Mouse (Mus musculus): ENCODE measurements at regions not wholly inside any gene's neighbourhood (a gene's known extent, or its start where the extent isn't known, plus 50 kb on each side); places are given as distances from the start of the nearest gene placed in this dataset.

DNA sequence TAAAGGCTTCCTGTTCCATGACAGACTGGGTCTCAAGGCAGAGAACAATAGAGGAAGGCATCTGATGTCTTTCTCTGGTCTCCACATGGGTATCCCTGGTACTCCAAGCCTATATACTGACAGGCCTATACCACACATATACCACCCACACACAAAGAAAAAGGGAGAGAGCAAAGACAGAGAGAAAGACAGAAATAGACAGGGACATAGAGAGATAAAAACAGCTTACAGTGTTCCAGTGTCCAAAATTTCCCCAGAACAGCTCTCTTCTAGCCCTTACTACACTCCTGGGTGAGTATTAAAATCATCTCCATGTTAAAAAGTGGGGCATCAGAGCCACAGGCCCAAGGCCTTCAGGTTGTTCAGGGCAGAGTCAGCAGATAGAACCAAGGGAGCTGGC is 204.2 kb downstream of the Cbln1 start:
- Histone ChIP-seq H3K9me3 (replicated peaks; ENCODE audit: low read length) (no peaks in the 10 kb centered on the region), H3K79me2 (replicated peaks; ENCODE audit: control insufficient read depth, extremely low read depth, insufficient read depth, poor library complexity, severe bottlenecking) (no peaks in the 10 kb centered on the region), H3K4me1 (ENCODE audit: control insufficient read depth in 1 of 2, insufficient read depth in 2 of 2) (peaks cover 0 to 3% of the 10 kb centered on the region in 2 experiments; a peak in 1 of 4 replicates), H3K9ac (ENCODE audit: insufficient read depth, low read depth) (no peak overlapping the region), H3K27ac (ENCODE audit: insufficient read depth, low read depth) (no peak overlapping the region), H3K36me3 (replicated peaks in 1 of 2; ENCODE audit: control insufficient read depth in 1 of 2, insufficient read depth in 1 of 2, low read length in 1 of 2) (no peaks in the 10 kb centered on the region), H3K27me3 (replicated peaks) (peaks cover 2% of the 10 kb centered on the region), H3K4me3 (replicated peaks in 1 of 3; ENCODE audit: low read depth in 2 of 3, low read length in 2 of 3, poor library complexity in 1 of 3) (no peak overlapping the region), H3K4me2 (ENCODE audit: insufficient read depth, low read depth, poor library complexity, severe bottlenecking) (no peak overlapping the region)
- no peak for DNase-seq (ENCODE audit: extremely low read depth)
- in situ Hi-C loops (cut with MboI; ENCODE audit: low pct_ligation_motif_present, low pct_unique_long_range_greater_than_20kb, low sequenced_read_pairs) (no loop called here), dilution Hi-C loops (cut with MboI; ENCODE audit: extremely low pct_ligation_motif_present, extremely low pct_unique_long_range_greater_than_20kb, low sequenced_read_pairs) (no loop called here)
- no peak for TF ChIP-seq ZMIZ1 (IDR thresholded peaks at IDR 0.05; ENCODE audit: low read depth, low read length)

DNA sequence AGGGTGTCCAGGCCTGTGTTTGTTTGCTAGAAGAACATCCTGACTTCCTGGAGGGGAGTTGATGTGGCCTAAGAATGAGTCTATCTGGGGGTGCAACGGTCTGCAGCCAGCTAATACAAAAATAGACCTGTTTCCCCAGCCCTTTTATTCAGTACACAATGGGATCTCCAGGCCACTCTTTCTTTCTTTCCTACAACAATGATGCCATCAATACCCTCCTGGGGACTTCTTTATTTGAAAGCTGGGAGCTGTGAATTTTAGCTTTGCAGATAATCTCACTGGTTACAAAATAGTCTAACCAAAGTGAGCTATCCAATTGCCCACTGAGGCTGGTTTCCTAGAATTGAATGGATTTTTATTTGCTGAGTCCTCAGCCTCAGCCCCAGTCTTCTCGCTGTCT is 207.4 kb downstream of the Cbln1 start:
- H3K4me2 ChIP-seq (ENCODE audit: insufficient read depth, low read depth, poor library complexity, severe bottlenecking), result no peak overlapping the region
- H3K79me2 ChIP-seq (replicated peaks; ENCODE audit: control insufficient read depth, extremely low read depth, insufficient read depth, poor library complexity, severe bottlenecking), result no peaks in the 10 kb centered on the region
- TF ChIP-seq MAFK (IDR thresholded peaks at IDR 0.05; ENCODE audit: insufficient replicate concordance, low read length), result no peak
- H3K9ac ChIP-seq (ENCODE audit: insufficient read depth, low read depth), result no peak overlapping the region
- in situ Hi-C loops (cut with MboI; ENCODE audit: low pct_ligation_motif_present, low pct_unique_long_range_greater_than_20kb, low sequenced_read_pairs), result no loop called here
- DNase-seq (ENCODE audit: extremely low read depth), result no peak
- no peak overlapping the region for H3K4me3 ChIP-seq (replicated peaks in 1 of 3; ENCODE audit: low read depth in 2 of 3, low read length in 2 of 3, poor library complexity in 1 of 3)
- no peak overlapping the region for H3K27ac ChIP-seq (ENCODE audit: insufficient read depth, low read depth)
- peaks cover 0 to 3% of the 10 kb centered on the region in 2 experiments; a peak in 1 of 4 replicates for H3K4me1 ChIP-seq (ENCODE audit: control insufficient read depth in 1 of 2, insufficient read depth in 2 of 2)
- H3K9me3 ChIP-seq (replicated peaks; ENCODE audit: low read length), result no peaks in the 10 kb centered on the region
- dilution Hi-C loops (cut with MboI; ENCODE audit: extremely low pct_ligation_motif_present, extremely low pct_unique_long_range_greater_than_20kb, low sequenced_read_pairs), result no loop called here
- peaks cover 3% of the 10 kb centered on the region for H3K27me3 ChIP-seq (replicated peaks)
- no peaks in the 10 kb centered on the region for H3K36me3 ChIP-seq (replicated peaks in 1 of 2; ENCODE audit: control insufficient read depth in 1 of 2, insufficient read depth in 1 of 2, low read length in 1 of 2)

DNA sequence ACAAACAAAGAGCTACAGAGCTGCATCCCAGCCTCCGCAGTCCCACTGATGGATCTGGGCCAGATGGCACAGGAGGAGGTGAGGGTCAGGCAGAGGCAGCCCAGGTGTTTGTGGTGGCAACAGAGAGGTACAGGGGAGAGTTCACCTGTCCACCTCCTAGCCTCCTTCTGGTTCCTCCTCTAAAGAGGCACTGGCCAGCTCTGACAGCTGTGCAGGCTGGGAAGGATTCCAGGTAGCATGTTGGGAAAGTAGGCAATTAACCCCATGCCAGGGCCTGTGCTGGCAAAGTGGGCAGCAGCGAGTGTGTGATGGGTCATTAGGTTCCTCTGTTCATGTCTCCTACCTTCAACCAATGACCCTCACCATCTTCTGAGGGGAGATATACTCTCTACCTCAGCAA is 212.1 kb downstream of the Cbln1 start:
- Histone ChIP-seq H3K4me3 (replicated peaks in 1 of 3; ENCODE audit: low read depth in 2 of 3, low read length in 2 of 3, poor library complexity in 1 of 3) (no peak overlapping the region), H3K79me2 (replicated peaks; ENCODE audit: control insufficient read depth, extremely low read depth, insufficient read depth, poor library complexity, severe bottlenecking) (no peaks in the 10 kb centered on the region), H3K4me1 (ENCODE audit: control insufficient read depth in 1 of 2, insufficient read depth in 2 of 2) (peaks cover 0 to 3% of the 10 kb centered on the region in 2 experiments; a peak in 1 of 4 replicates), H3K36me3 (replicated peaks in 1 of 2; ENCODE audit: control insufficient read depth in 1 of 2, insufficient read depth in 1 of 2, low read length in 1 of 2) (no peaks in the 10 kb centered on the region), H3K9me3 (replicated peaks; ENCODE audit: low read length) (no peaks in the 10 kb centered on the region), H3K27ac (ENCODE audit: insufficient read depth, low read depth) (no peak overlapping the region), H3K4me2 (ENCODE audit: insufficient read depth, low read depth, poor library complexity, severe bottlenecking) (no peak overlapping the region), H3K9ac (ENCODE audit: insufficient read depth, low read depth) (no peak overlapping the region), H3K27me3 (replicated peaks) (peaks cover 4% of the 10 kb centered on the region)
- dilution Hi-C loops (cut with MboI; ENCODE audit: extremely low pct_ligation_motif_present, extremely low pct_unique_long_range_greater_than_20kb, low sequenced_read_pairs) (no loop called here), in situ Hi-C loops (cut with MboI; ENCODE audit: low pct_ligation_motif_present, low pct_unique_long_range_greater_than_20kb, low sequenced_read_pairs) (no loop called here)
- TF ChIP-seq CHD1 (IDR thresholded peaks at IDR 0.05; ENCODE audit: low read depth, low read length) (no peak), ETS1 (conservative IDR thresholded peaks at IDR 0.05; ENCODE audit: low read depth, low read length) (no peak)
- no peak for DNase-seq (ENCODE audit: extremely low read depth)

DNA sequence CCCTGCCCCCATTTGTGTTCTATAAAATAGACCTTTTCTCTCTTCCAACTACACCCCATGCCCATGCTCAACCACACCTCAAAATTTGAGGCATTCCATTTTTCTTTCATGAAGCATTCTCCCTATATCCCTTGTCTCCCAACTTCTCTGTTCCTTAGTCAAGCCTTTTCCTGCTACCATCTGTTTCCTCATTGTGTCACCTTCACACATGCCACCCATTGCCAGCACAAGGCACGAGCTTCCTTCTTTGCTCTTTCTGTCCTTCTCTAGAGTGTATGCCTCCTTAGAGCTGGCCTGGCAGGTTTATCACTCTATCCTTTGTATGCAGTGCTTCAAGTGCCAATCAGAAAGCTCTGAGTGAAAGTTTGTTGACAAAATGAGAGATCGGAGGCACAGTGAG is 229.7 kb downstream of the Cbln1 start:
- Histone ChIP-seq H3K4me1 (ENCODE audit: control insufficient read depth in 1 of 2, insufficient read depth in 2 of 2) (no peaks in the 10 kb centered on the region), H3K9ac (ENCODE audit: insufficient read depth, low read depth) (no peak overlapping the region), H3K27ac (ENCODE audit: insufficient read depth, low read depth) (no peak overlapping the region), H3K4me2 (ENCODE audit: insufficient read depth, low read depth, poor library complexity, severe bottlenecking) (no peak overlapping the region), H3K27me3 (replicated peaks) (no peaks in the 10 kb centered on the region), H3K79me2 (replicated peaks; ENCODE audit: control insufficient read depth, extremely low read depth, insufficient read depth, poor library complexity, severe bottlenecking) (no peaks in the 10 kb centered on the region), H3K9me3 (replicated peaks; ENCODE audit: low read length) (no peaks in the 10 kb centered on the region), H3K36me3 (replicated peaks in 1 of 2; ENCODE audit: control insufficient read depth in 1 of 2, insufficient read depth in 1 of 2, low read length in 1 of 2) (no peaks in the 10 kb centered on the region), H3K4me3 (replicated peaks in 1 of 3; ENCODE audit: low read depth in 2 of 3, low read length in 2 of 3, poor library complexity in 1 of 3) (no peak overlapping the region)
- no peak for DNase-seq (ENCODE audit: extremely low read depth)
- dilution Hi-C loops (cut with MboI; ENCODE audit: extremely low pct_ligation_motif_present, extremely low pct_unique_long_range_greater_than_20kb, low sequenced_read_pairs), result no loop called here
- in situ Hi-C loops (cut with MboI; ENCODE audit: low pct_ligation_motif_present, low pct_unique_long_range_greater_than_20kb, low sequenced_read_pairs), result no loop called here
- TF ChIP-seq MAFK (IDR thresholded peaks at IDR 0.05; ENCODE audit: insufficient replicate concordance, low read length) (no peak), RCOR1 (conservative IDR thresholded peaks at IDR 0.05; ENCODE audit: low read depth, low read length) (no peak), USF1 (IDR thresholded peaks at IDR 0.05; ENCODE audit: low read depth, low read length) (no peak), MAX (IDR thresholded peaks at IDR 0.05; ENCODE audit: low read length) (no peak), ZKSCAN1 (IDR thresholded peaks at IDR 0.05; ENCODE audit: borderline replicate concordance, low read depth, low read length) (no peak), ZMIZ1 (IDR thresholded peaks at IDR 0.05; ENCODE audit: low read depth, low read length) (no peak), SMC3 (IDR thresholded peaks at IDR 0.05; ENCODE audit: low read depth, low read length) (no peak), USF2 (conservative IDR thresholded peaks at IDR 0.05; ENCODE audit: low read depth, low read length) (no peak), ZNF384 (IDR thresholded peaks at IDR 0.05; ENCODE audit: low read depth, low read length) (no peak), PAX5 (IDR thresholded peaks at IDR 0.05; ENCODE audit: low read length) (no peak), MEF2A (IDR thresholded peaks at IDR 0.05; ENCODE audit: borderline replicate concordance, low read depth, low read length) (no peak), EP300 (IDR thresholded peaks at IDR 0.05; ENCODE audit: low read length) (no peak), ETS1 (conservative IDR thresholded peaks at IDR 0.05; ENCODE audit: low read depth, low read length) (no peak), HCFC1 (IDR thresholded peaks at IDR 0.05; ENCODE audit: low read depth, low read length) (no peak), MAZ (IDR thresholded peaks at IDR 0.05; ENCODE audit: low read depth, low read length) (no peak), SIN3A (IDR thresholded peaks at IDR 0.05; ENCODE audit: low read length) (no peak), POLR2AphosphoS2 (IDR thresholded peaks at IDR 0.05; ENCODE audit: low read depth, low read length) (no peak), E2F4 (IDR thresholded peaks at IDR 0.05; ENCODE audit: insufficient replicate concordance, low read depth, low read length) (no peak)
